Mouse (Mus musculus): Measurements from ENCODE around the gene Stat3. TPM values are rescaled to one million over a fixed set of nuclear protein-coding genes. Genes with fewer than 3 reads are reported as not detected.

Stat3 gene
- polyA plus RNA-seq, 1 experiment from 2014 or later = 30.8 TPM

GRCm38 (mm10) chr11:100971455-100971854 lies 32.1 kb upstream of the Stat3 start:
- no peak for ATAC-seq (ENCODE audit: low FRiP score)
- no peaks in the 10 kb centered on the region for H3K9me3 ChIP-seq
- no peak overlapping the region for H3K4me3 ChIP-seq (replicated peaks)
- H3K9ac ChIP-seq = no peak overlapping the region
- H3K27me3 ChIP-seq = peaks cover 84% of the 10 kb centered on the region
- 70% methylated on average over 10 of the region's 10 CpGs for WGBS
- H3K36me3 ChIP-seq (replicated peaks) = no peaks in the 10 kb centered on the region
- no peak overlapping the region for H3K4me2 ChIP-seq
- H3K27ac ChIP-seq = no peak overlapping the region
- peaks cover 18% of the 10 kb centered on the region for H3K4me1 ChIP-seq

GRCm38 (mm10) chr11:100970557-100970937 lies 31.2 kb upstream of the Stat3 start, which contains the start of gene Cavin1:
Cavin1 (minus strand) TSS chr11:100970887.
- 2% methylated on average over 20 of the region's 20 CpGs for WGBS
- ATAC-seq (ENCODE audit: low FRiP score) = no peak
- peaks cover 93% of the 10 kb centered on the region for H3K27me3 ChIP-seq
- H3K9me3 ChIP-seq = no peaks in the 10 kb centered on the region
- no peaks in the 10 kb centered on the region for H3K36me3 ChIP-seq (replicated peaks)
- peaks cover 18% of the 10 kb centered on the region for H3K4me1 ChIP-seq
- peak within 1 kb of the TSS; percentile 38 for H3K9ac ChIP-seq
- H3K27ac ChIP-seq = no peak within 1 kb of the TSS
- peak within 1 kb of the TSS; percentile 39 for H3K4me3 ChIP-seq (replicated peaks)
- H3K4me2 ChIP-seq = peak within 1 kb of the TSS; percentile 52

GRCm38 (mm10) chr11:100969744-100970556 lies 30.6 kb upstream of the Stat3 start:
- H3K27ac ChIP-seq = no peak overlapping the region
- peak overlapping the region; percentile 38 for H3K9ac ChIP-seq
- H3K36me3 ChIP-seq (replicated peaks) = no peaks in the 10 kb centered on the region
- H3K27me3 ChIP-seq = peaks cover 96% of the 10 kb centered on the region
- peaks cover 18% of the 10 kb centered on the region for H3K4me1 ChIP-seq
- peak overlapping the region; percentile 52 for H3K4me2 ChIP-seq
- WGBS = 1% methylated on average over 65 of the region's 65 CpGs
- no peaks in the 10 kb centered on the region for H3K9me3 ChIP-seq
- no peak for ATAC-seq (ENCODE audit: low FRiP score)
- peak overlapping the region; percentile 39 for H3K4me3 ChIP-seq (replicated peaks)

GRCm38 (mm10) chr11:100969189-100969743 lies 29.9 kb upstream of the Stat3 start:
- H3K27ac ChIP-seq = no peak overlapping the region
- H3K9me3 ChIP-seq = no peaks in the 10 kb centered on the region
- no peak overlapping the region for H3K9ac ChIP-seq
- no peak for ATAC-seq (ENCODE audit: low FRiP score)
- H3K27me3 ChIP-seq = peaks cover 96% of the 10 kb centered on the region
- peak overlapping the region; percentile 52 for H3K4me2 ChIP-seq
- H3K36me3 ChIP-seq (replicated peaks) = no peaks in the 10 kb centered on the region
- WGBS = 6% methylated on average over 32 of the region's 35 CpGs
- peaks cover 18% of the 10 kb centered on the region for H3K4me1 ChIP-seq
- H3K4me3 ChIP-seq (replicated peaks) = peak overlapping the region; percentile 39

DNA sequence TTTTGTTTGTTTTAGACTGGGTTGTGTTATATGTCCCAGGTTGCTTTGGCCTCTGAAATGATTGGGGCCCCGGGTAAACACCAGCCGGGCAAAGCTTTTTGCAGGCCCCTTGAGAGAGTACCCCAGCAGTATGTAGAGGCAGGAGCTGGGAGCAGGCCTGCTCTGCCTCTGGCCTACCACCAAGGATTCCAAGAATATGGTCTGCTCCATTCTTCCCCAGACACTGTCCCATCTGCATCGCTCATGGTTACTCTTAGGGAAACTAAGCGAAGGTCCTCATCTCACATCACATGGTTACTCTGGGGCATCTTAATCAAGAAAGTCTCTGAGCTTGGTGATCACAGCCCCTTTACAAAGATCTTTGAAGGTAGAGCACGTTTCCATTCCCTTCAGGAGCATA lies 29.2 kb upstream of the Stat3 start:
- no peak overlapping the region for H3K4me3 ChIP-seq (replicated peaks)

DNA sequence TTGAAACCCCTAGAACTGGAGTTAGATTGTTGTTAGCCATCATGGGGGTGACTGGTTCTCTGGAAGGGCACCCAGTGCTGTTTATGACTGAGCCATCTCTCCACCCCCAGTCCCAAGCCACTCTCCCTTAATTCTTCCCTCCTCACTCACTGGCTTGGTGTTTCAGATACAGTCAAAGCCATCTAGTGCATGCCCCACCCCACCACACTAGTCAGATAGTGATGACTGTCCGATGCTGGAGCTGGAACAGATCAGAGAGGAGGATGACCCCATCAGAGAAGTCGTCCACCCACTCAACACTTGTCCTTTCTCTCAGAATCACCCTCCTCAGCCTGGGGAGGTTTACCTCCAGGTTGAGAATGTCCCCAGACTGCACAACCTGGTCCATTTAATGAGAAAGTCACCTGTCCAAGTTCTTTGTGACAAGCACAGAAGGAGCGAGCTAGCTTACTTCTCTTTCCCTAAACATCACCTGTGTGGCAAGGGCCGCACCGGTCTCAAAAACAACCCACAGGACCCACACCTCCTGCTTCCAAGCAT lies 28.6 kb upstream of the Stat3 start:
- no peaks in the 10 kb centered on the region for H3K9me3 ChIP-seq
- 88% methylated on average over 5 of the region's 5 CpGs for WGBS
- peaks cover 91% of the 10 kb centered on the region for H3K27me3 ChIP-seq
- no peak overlapping the region for H3K9ac ChIP-seq
- ATAC-seq (ENCODE audit: low FRiP score) = no peak
- H3K4me3 ChIP-seq (replicated peaks) = no peak overlapping the region
- H3K27ac ChIP-seq = no peak overlapping the region
- H3K36me3 ChIP-seq (replicated peaks) = no peaks in the 10 kb centered on the region
- no peak overlapping the region for H3K4me2 ChIP-seq
- H3K4me1 ChIP-seq = peaks cover 18% of the 10 kb centered on the region

More for the DNA sequence above, 29.2 kb upstream of the Stat3 start:
- Histone ChIP-seq H3K9ac (no peak overlapping the region), H3K4me1 (peaks cover 18% of the 10 kb centered on the region), H3K4me2 (no peak overlapping the region), H3K27me3 (peaks cover 96% of the 10 kb centered on the region), H3K36me3 (replicated peaks) (no peaks in the 10 kb centered on the region), H3K9me3 (no peaks in the 10 kb centered on the region), H3K27ac (no peak overlapping the region)
- WGBS = 78% methylated on average over 5 of the region's 5 CpGs
- no peak for ATAC-seq (ENCODE audit: low FRiP score)

DNA sequence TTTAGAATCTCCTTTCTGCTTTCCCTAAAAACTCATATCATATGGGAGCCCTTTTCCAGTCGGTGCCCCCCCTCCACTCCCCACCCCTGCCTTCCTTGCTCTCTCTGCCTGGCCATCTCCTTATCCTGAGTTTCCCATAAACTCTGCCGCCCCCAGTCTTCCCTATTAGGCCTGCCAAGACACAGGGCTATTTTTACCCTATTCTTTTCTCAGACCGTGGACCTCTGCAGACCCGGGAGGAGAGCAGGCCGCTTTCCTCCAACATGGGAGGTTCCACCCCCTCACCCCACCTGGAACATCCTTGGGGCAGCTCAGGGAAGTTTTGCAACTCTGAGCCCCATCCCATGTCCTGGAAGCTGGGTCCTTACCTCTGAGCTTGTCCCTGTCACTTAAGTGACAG lies 28.0 kb upstream of the Stat3 start:
- peaks cover 90% of the 10 kb centered on the region for H3K27me3 ChIP-seq
- H3K9ac ChIP-seq = no peak overlapping the region
- H3K27ac ChIP-seq = no peak overlapping the region
- 71% methylated on average over 5 of the region's 5 CpGs for WGBS
- ATAC-seq (ENCODE audit: low FRiP score) = no peak
- H3K4me3 ChIP-seq (replicated peaks) = no peak overlapping the region
- peaks cover 18% of the 10 kb centered on the region for H3K4me1 ChIP-seq
- no peak overlapping the region for H3K4me2 ChIP-seq
- H3K36me3 ChIP-seq (replicated peaks) = no peaks in the 10 kb centered on the region
- no peaks in the 10 kb centered on the region for H3K9me3 ChIP-seq

DNA sequence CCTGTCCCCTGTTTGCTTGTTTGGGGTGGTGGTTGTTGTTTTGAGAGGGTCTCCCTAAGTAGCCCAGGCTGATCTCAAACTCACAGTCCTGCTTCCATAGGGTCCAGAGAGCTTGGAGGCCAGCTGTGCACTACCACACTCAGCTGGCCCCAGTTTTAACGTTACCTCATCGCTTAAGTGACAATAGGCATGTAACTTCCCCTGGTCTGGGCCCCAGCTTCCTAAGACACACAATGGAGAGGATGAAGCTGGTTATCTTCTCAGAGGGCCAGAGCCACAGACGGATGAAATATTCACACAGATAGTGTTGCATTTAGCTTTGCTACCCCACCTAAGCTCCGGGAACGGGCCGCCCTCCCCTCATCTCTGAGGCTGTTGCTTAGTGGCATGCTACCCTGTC lies 26.4 kb upstream of the Stat3 start:
- ATAC-seq (ENCODE audit: low FRiP score) = no peak
- H3K27ac ChIP-seq = no peak overlapping the region
- peaks cover 18% of the 10 kb centered on the region for H3K4me1 ChIP-seq
- peaks cover 77% of the 10 kb centered on the region for H3K27me3 ChIP-seq
- no peaks in the 10 kb centered on the region for H3K36me3 ChIP-seq (replicated peaks)
- 88% methylated on average over 6 of the region's 6 CpGs for WGBS
- no peak overlapping the region for H3K4me3 ChIP-seq (replicated peaks)
- no peak overlapping the region for H3K9ac ChIP-seq
- no peaks in the 10 kb centered on the region for H3K9me3 ChIP-seq
- no peak overlapping the region for H3K4me2 ChIP-seq

GRCm38 (mm10) chr11:100964901-100965542 lies 25.7 kb upstream of the Stat3 start:
- Histone ChIP-seq H3K4me1 (peaks cover 12% of the 10 kb centered on the region), H3K9ac (no peak overlapping the region), H3K36me3 (replicated peaks) (no peaks in the 10 kb centered on the region), H3K27ac (no peak overlapping the region), H3K27me3 (peaks cover 77% of the 10 kb centered on the region), H3K9me3 (no peaks in the 10 kb centered on the region), H3K4me3 (replicated peaks) (no peak overlapping the region), H3K4me2 (no peak overlapping the region)
- whole genome bisulfite sequencing = 83% methylated on average over 6 of the region's 6 CpGs
- ATAC-seq (ENCODE audit: low FRiP score) = no peak

- H3K9me3 ChIP-seq = no peaks in the 10 kb centered on the region
- H3K4me3 ChIP-seq (replicated peaks) = no peak overlapping the region
- WGBS = 84% methylated on average over 7 of the region's 7 CpGs
- no peak for ATAC-seq (ENCODE audit: low FRiP score)
- H3K36me3 ChIP-seq (replicated peaks) = no peaks in the 10 kb centered on the region
- H3K4me1 ChIP-seq = peaks cover 5% of the 10 kb centered on the region
- no peak overlapping the region for H3K27ac ChIP-seq
- H3K9ac ChIP-seq = no peak overlapping the region
- no peak overlapping the region for H3K4me2 ChIP-seq
- H3K27me3 ChIP-seq = peaks cover 77% of the 10 kb centered on the region
Observed at GRCm38 (mm10) chr11:100964180-100964579, 24.8 kb upstream of the Stat3 start.

DNA sequence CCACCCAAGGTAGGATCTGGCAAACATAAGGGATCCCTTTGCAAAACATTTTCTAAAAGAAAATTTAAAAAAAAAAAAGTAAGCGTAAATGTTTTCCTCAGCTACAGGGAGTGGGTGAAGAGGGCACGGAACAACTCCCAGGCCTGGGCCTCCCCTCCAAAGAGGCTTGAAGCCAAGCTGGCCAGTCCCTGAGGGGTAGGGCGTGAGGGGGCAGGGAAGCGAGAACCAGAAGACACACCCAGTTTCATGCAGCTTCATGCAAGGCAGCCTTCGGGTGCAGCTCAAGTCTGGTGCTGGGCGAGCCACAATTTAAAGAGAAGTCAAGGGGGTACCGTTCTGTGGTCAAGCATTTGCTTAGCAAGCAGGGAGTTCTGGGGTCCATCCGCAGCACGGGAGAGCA lies 24.3 kb upstream of the Stat3 start:
- 84% methylated on average over 9 of the region's 9 CpGs for WGBS
- Histone ChIP-seq H3K4me3 (replicated peaks) (no peak overlapping the region), H3K4me1 (peaks cover 7% of the 10 kb centered on the region), H3K9ac (no peak overlapping the region), H3K9me3 (no peaks in the 10 kb centered on the region), H3K36me3 (replicated peaks) (no peaks in the 10 kb centered on the region), H3K27me3 (peaks cover 77% of the 10 kb centered on the region), H3K4me2 (no peak overlapping the region), H3K27ac (no peak overlapping the region)
- ATAC-seq (ENCODE audit: low FRiP score) = no peak

DNA sequence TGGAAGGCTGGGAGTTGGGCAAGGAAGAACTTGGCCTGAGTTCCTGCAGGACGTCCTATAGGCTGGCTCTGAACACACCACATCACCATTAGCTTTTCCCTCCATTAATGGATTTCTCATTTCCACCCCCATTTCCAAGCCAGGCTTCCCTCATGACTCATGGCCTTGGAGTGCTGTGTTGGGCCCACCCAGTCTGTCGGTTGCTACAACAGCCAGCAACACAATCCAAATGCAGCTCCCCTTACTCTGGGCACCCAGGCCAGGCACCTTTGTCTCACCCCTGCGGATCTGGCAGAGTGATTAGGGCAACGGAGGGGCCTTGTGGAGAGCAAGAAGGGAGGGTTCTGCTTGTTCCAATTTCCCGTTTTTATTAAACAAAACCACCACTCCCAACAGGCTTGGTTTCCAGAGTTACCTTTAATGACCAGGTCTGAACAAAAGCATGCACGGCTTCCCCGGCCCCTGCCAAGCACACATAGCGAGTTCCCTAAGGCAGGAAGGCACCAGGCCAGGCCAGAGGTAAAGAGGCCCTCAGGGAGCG lies 23.1 kb upstream of the Stat3 start:
- Histone ChIP-seq H3K27ac (no peak overlapping the region), H3K4me3 (replicated peaks) (no peak overlapping the region), H3K4me2 (no peak overlapping the region), H3K4me1 (peaks cover 12% of the 10 kb centered on the region), H3K9ac (no peak overlapping the region), H3K27me3 (peaks cover 77% of the 10 kb centered on the region), H3K36me3 (replicated peaks) (no peaks in the 10 kb centered on the region), H3K9me3 (no peaks in the 10 kb centered on the region)
- WGBS = 63% methylated on average over 9 of the region's 9 CpGs
- no peak for ATAC-seq (ENCODE audit: low FRiP score)
